Mouse (Mus musculus) megakaryocyte, embryonic 14.5 days (primary cell): ENCODE results near the gene Slc36a4.

Experiments
- FLI1 ChIP-seq: IDR thresholded peaks from 2 replicates; pipeline ENCODE4 v1.6.1; 2012; ENCODE audit warnings: low read length, inconsistent platforms, mixed read lengths
- GATA1 ChIP-seq: IDR thresholded peaks from 3 replicates; pipeline ENCODE4 v1.6.1; 2012; ENCODE audit warnings: mixed read lengths, low read length, inconsistent platforms, borderline replicate concordance

- TF ChIP-seq GATA1 (no peak), FLI1 (no peak)
Observed at GRCm38 (mm10) chr9:15720556-15720955, 11.0 kb downstream of the Slc36a4 start.
